Mouse (Mus musculus): ENCODE data around the gene Efna1.

Efna1 gene

DNA sequence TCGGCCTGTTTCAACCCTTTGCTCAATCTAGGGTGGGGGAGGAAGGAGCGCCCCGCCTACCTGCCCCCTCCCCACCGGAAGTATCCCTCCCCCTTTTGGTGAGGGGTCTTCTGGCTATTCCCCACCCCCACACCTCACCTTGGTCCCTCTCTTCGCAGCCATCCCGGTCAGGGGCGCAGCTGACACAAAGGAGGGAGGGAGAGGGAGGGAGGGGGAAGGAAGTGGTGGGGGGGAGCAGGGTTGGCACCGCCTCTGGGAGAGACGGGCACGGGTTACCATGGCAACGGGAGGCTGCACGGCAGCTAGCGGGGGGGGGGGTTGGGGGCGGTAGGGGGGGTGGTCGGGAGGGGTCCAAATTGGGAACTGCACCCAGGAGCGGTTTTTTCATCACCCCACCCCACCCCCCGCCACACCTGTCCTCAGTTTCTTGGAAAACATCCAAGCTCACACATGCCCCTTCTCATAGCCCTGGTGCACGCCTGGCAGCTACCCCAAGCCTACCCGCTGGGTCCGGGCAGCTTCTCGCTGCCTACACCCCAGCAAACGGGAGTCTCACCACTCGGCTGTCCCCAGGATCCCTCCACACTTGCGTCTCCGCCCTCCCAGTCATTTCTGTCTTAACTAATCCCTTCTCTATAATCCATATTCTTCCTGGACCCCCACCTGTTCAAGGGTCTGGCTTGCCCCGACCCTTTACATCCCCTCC, 35.8 kb downstream of the Efna1 start:
- DNase-seq (ENCODE audit: low read depth, low spot score) = no peak

DNA sequence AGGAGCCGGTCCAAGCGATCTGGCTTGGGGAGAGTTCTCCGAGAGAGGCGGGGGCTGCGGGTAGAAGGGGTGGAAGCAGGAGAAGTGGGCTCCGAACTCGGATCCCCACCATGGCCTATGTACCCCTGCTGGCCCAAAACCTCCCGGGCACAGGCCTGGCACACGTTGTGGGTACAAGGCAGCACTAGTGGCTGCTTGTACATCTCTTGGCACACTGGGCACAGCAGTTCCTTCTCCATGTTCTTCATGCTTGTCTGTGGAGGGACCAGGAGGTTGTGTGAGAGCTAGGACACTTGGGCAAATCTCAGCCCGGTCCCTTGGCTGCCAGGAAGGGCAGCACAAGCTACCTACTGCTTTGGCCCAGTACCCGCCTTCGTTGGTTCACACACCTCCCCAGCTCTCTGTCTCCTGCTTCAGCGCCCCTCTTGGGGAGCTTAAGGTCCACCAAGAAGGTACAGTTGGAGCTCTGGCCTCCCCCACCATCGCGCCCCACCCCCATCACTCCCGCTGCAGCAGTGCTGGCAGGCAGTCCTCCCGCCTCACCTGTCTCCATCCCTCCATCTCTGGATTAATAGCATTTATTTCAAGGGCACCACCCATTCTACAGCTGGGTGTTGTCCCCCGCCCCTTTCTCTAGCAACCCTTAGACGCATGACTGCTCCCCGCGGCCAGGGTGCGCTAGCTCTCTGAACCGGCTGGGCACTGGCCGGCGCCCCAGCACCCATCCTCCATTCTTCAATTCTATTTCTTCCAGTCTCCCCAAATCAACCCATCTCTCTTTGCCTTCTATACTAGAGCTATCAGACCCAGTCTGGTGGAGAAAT, 36.6 kb downstream of the Efna1 start:
- no peak for DNase-seq (ENCODE audit: low read depth, low spot score)

DNA sequence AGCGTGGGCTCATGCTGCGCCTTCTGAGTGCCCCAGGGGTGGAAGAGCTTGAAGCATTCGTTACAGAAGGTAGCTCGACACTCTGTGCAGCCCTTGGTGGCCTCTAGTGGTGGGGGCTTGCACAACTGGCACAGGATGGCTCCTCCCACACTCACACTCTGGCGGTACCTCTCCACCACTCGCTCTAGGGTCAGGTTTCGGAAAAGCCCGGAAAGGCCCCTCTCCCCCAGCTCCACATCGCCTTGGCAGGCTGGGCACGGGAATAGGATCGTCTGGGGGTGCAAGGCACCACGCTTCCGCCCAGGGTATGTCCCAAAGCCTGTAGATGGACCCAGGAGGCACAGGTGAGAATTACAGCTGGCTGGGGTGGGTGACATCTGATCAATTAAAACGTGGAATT, 37.3 kb downstream of the Efna1 start:
- DNase-seq (ENCODE audit: low read depth, low spot score) = no peak

DNA sequence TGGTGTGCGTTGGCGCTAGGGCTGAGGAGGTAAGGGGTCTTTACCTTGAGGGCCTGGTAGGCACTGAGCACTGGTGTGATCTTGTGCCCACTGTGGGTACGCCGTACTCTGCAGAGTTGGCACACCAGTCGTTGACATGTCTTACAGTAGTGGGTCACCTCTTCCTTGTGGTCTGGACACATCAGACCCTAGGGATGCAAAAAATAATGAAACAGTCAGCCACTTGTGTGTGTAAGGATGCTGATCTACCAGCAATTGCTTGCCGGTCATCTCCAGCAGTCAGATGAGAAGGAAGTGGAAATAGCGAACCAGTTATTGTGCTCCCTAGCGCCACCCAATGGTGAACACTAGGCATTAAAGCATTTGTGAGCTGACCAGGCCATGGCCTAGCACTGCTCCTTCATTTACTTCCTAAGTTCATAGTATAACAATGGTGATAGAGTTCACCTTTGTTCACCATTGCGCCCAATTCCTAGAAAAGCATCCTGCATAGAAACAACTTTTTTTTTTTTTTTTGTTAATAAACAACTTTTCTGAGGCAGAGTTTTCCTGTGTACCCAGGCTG, 38.5 kb downstream of the Efna1 start:
- DNase-seq (ENCODE audit: low read depth, low spot score) = no peak

DNA sequence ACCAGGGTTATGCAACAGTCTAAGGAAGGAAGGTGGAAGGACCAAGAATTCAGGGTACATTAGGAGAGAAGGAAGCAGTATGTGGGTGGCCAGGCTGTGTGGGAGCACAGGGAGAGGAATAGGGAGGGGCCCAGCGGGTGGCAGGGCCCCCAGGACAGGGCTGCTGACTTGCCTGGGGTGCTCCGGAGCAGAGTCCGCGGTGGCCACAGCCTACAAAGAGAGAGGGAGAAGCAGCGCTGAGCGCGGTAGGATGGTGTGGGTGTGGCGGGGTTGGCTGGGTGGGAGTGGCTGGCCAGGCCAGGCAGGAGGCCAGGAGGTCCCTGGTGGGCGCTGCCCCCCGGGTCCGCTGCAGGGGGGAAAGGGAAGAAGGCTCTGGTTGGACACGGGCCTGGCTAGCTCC, 42.4 kb downstream of the Efna1 start:
- no peak for DNase-seq (ENCODE audit: low read depth, low spot score)

DNA sequence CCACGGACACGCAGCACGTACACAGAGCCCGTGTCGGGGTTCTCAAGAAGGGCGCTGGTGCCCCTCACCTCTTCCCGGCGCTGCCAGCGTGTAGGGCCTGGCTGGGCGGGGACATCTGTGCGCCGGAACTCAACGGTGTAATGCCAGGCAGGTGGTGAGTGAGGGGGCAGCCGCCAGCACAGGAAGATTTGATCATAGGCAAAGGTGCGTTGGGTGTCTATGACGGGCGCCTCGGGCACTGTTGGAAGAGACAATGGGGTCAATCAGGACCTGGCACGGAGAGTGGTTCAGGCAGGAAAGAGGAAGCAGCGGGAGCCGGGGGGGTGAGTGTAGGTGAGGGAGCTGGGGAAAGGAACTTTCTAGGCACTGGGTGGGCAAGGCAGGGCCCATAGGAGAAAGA, 43.3 kb downstream of the Efna1 start:
- DNase-seq (ENCODE audit: low read depth, low spot score) = no peak

DNA sequence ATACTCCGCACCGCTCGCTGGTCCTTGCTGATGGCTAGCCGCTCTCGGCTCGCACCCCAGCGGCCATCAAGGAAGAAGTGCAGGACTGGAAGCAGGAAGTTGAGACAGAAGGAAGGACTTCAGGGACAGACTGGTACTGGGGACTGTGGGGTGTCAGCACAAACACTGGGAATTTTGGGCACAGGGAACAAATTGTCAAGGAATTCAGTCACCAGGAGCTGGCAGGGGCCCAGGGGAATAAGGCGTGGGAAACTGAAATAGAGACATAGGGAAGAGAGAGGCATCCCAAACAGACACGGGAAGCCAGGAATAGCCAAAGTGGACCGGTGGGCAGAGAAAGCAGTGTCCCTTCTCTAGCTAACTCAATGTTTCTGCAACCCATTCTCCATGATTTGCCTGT, 44.4 kb downstream of the Efna1 start:
- DNase-seq (ENCODE audit: low read depth, low spot score) = no peak

DNA sequence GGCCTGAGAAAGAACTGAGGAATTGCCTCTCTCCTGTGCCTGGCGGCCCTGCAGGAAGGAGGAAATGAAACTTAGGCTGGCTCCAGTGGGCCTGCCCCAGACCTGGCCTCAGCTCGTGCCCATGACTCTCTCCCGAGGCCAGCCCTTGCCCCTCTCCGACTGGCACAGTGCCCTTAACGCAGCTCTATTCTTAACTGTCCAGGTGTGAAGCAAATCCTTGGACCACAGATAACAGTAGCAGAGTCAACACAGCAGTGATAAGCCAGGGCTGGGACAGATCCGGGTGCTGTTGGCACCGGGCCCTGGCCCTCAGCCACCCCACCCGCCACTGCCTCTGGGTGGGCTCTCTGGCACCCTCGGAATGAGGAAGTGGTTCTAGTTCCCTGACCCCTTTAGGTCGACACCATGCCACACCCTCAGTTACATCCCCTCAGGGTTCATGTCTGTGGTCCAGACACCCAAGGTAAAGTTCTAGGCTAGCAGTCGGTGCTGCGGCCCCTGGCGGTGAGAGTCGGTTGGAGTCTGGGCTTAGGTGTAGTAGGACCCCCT, 47.3 kb downstream of the Efna1 start:
- DNase-seq (ENCODE audit: low read depth, low spot score) = no peak

DNA sequence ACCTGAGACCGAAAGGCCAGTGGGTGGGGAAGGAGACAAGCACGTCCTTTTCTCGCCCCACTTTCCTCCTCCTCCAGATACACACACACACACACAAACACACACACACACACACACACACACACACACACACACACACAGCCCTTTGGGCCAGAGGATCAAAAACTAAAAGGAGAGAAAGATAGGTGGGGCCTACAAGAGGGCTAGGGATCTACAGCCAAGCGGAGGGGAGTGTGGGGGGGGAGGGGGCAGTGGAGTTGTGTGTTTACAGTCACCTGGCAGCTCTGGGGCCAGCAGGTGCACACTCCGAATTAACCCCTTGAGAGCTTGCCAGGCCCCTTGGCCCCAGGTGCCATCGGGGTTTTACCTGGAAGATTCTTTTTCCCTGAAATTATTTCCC, 48.3 kb downstream of the Efna1 start:
- DNase-seq (ENCODE audit: low read depth, low spot score) = no peak

DNA sequence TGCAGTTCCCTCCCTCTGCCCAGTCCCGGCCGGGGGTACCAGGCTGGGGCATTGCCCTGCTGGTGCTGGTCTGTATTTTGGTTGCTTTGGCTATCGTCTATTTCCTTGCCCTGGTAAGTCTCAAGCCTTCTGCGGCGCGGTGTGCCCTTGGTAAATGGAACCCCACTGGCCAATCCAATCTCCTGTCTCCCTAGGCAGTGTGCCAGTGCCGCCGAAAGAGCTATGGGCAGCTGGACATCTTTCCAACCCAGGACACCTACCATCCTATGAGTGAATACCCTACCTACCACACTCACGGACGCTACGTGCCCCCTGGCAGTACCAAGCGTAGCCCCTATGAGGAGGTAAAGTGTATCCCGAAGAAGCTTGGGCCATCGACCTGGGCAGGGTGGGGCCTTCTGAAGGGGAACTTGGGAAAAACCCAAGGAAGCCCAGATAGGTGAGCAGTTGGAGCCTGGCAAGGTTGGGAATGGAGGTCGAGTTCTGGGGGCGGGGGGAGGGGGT, 49.1 kb downstream of the Efna1 start:
- no peak for DNase-seq (ENCODE audit: low read depth, low spot score)

DNA sequence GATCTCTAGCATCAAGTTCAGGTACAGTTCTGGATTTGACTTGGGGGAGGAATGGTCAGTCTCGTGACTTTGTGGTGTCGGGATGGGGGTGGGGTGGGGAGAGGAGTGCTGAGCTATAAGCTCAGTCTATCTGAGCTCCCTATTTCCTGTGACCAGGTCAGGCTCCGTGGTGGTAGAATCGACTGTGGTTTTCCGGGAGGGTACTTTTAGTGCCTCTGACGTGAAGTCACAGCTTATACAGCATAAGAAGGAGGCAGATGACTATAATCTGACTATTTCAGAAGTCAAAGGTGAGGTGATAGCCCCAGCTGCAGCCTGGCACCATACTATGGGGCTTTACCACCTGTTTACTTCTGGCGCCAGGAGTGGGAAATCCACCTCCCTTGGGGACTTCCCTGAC, 49.6 kb downstream of the Efna1 start:
- DNase-seq (ENCODE audit: low read depth, low spot score) = no peak

DNA sequence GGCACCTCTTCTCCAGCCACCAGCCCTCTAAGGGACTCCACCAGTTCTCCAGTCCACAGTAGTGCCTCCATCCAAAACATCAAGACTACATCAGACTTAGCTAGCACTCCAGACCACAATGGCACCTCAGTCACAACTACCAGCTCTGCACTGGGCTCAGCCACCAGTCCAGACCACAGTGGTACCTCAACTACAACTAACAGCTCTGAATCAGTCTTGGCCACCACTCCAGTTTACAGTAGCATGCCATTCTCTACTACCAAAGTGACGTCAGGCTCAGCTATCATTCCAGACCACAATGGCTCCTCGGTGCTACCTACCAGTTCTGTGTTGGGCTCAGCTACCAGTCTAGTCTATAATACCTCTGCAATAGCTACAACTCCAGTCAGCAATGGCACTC, 50.4 kb downstream of the Efna1 start:
- no peak for DNase-seq (ENCODE audit: low read depth, low spot score)

DNA sequence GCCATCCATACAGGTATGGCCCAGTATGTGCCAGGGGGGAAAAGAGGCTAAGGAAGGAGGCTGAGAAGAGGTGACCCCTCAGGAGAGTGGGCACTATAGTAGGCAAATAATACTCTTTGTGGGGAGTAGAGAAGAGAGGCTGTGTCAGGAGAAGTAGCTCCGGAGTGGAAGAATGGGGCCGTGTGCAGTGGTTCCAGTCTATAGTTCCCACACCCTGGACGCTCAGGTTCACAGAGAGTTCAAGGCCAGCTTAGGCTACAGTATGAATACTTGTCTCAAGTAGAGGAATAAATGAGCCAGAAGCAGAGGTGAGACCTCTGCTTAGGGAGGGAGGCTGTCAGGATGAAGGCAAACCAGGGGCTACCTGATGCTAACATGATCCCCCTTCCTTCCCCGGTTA, 51.7 kb downstream of the Efna1 start:
- no peak for DNase-seq (ENCODE audit: low read depth, low spot score)

DNA sequence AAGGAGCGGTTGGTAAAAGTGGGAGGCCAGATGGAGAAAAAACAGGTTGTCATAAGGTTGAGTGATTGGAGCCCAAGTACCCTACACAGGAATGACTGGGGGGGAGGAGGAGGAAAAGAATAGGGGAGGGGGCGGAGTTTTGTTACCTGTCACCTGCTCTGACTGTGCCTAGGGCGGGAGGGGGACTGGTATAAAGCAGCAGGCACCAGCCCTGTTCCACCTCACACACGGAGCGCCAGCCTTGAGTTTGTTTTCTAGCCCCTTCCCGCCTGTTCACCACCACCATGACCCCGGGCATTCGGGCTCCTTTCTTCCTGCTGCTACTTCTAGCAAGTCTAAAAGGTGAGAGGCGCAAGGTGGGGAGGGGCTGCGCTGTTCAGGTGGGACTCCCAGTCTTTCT, 52.1 kb downstream of the Efna1 start, which contains the start of gene Muc1:
Gene Muc1 (plus strand): TSS at position 222 of the 400 bp plus-strand sequence.
- DNase-seq (ENCODE audit: low read depth, low spot score) = no peak

DNA sequence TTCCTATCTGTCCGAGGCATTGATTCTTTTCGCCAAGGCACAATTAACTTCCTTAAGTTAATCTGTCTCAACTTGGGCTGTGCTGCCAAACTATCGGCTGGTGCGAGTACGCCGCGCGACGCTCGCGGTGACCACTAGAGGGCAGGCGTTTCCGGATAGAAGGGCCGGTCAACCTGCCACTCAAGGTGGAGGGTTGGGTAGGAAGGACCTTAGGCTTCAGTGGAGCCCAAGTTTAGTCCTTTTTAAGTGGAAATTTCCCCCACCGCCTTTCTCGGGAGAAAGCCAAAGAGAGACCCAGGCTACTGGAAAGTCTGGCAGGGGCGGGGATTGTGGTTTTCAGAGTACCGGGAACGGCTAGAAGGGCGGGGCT, 52.8 kb downstream of the Efna1 start:
- DNase-seq (ENCODE audit: low read depth, low spot score) = peak; percentile 57

DNA sequence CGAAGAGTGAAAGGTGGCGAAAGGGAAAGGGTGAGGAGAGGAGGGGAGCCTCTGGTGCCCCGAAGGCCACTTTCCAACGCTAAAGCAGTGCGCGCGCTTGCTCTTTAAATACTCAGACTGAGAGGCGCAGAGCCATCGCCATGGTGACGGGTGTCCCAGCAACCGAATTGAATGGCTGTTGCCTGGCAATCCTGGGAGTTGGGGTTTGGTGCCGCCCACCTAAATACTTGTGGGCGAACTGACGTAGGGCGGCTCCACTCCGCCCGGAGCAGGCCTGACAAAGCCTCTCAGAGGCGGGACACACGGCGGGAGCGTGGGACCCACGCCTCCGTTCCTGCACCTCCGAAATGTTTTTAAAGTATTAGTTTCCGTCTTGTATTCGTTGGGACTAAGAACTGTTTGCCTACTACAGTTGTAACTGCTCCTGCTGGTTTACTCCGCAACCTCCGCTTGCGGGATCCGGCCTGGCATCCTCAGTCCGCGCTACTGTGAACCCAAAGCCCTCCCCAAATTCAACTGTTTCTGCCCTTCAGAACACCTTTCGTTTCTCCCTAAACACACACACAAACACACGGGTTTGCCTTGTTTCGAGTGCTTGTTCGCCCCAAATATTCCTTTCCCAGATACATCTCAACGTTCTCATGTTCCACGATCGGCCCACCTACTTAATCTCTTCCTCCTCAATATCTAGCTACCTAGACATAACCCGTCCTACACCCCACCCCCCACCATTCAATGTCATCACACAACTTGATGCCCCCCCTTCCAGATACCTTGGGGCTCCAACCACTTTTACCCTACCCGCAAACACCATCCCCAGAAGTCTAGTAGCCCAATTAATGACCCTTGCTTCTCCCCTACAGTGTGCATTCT, 53.4 kb downstream of the Efna1 start:
- no peak for DNase-seq (ENCODE audit: low read depth, low spot score)

DNA sequence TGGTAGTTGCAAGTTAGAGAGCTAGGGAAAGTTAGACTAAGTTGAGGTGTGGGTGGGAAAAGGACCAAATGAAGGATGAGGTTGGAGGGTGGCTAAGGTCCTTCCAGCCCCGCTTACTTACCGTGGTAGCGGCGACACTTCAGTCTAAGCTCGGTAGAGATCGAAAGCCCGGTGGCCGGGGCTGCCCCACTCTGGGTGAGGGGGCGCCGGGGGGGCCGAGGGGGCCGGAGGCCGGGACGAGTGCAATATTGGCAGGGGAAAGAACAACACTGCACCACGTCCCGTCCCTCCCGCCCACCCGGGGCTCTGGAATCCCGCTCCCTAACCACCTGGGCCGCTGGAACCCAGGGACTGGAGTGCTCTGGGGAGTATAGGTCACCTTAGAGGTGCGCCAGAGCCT, 54.0 kb downstream of the Efna1 start, which contains the start of gene Mtx1:
Gene Mtx1 (minus strand): TSS at position 189 of the 400 bp plus-strand sequence.
- no peak for DNase-seq (ENCODE audit: low read depth, low spot score)

DNA sequence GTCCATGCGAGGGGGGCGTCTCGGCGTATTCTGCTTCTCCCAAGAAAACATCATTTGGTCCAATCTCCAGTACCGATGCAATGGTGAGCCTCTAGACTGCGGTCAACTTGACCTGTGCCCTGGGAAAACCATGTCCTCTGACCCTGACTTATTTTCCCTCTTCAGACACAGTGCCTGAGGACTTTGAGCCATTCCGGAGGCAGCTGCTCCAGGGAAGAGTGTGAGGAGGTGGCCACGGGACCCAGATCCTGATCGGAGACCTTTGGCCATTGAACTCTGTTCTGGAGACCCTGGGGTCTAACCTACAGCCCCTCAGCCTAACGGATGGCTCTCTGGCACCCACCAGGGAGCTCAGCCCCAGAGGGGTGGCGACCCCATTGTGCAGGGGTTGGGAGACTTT, 54.6 kb downstream of the Efna1 start:
- no peak for DNase-seq (ENCODE audit: low read depth, low spot score)

DNA sequence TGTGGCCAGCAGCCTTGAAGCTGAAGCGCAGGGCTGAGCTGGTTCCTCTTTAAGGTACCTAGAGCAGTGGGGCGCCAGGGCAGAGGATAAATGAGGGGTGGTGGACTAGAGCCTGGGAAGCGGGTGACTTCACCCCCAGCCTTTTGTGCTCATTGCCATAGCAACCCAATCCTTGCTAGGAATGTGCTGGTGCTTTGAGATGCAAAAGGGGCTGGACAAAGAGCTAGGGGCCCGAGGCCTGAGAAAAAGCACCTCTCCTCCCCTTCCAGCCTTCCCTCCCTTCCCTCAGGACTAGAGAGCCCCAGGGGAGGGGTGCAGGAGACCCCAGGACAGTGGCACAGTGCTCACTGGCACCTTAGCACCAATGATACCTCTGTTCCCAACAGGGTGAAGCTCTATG, 55.0 kb downstream of the Efna1 start:
- no peak for DNase-seq (ENCODE audit: low read depth, low spot score)

DNA sequence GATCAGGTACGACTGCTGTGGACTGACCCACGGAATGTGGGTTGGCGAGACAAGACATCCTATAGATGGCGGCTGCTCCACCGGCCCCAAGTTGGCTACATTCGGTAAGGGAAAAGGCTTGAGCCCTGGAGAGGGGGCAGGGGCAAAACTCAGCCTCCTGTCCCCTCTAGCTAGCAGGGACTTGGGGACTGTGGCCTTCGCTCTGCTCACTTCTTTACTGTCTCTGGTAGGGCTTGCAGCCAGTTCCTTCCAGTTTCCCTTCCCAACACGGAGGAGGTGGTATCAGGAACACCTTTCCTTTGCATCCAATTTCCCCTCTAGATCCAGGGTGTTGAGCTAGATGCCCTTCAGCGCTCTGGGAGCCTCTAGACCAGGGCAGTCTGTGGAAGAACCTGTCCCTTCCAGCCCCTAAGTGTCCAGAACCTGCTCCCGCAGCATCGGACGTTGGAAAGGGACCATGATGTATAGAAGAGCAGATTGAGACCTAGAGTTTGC, 55.6 kb downstream of the Efna1 start:
- no peak for DNase-seq (ENCODE audit: low read depth, low spot score)

DNA sequence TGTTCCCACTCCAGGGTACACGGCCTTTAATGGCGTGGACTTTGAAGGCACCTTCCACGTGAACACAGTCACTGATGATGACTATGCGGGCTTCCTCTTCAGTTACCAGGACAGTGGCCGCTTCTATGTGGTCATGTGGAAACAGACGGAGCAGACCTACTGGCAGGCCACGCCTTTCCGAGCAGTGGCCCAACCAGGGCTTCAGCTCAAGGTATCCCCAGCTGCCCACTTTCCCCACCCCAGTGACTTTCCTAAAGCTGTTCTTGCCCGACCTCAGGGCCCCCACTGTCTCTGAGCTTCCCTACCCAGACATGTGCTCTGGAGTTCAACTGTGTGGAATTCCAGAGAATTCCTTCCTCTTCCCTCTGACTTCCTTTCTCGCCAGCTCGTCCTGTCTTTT, 56.1 kb downstream of the Efna1 start:
- no peak for DNase-seq (ENCODE audit: low read depth, low spot score)
